Mouse (Mus musculus) thymus, adult 2 months (tissue): ENCODE measurements around the gene Tut1. TPM values are rescaled to one million over a fixed set of nuclear protein-coding genes. Genes with fewer than 3 reads are reported as not detected.

Experiments
- DNase-seq: peaks from one replicate; pipeline ENCODE4 v3.0.0; 2021
- H3K27ac ChIP-seq: fragments of 200-500 bp; 2 replicates; pipeline ENCODE4 v1.5.1; 2012; ENCODE audit warnings: low read length, control low read depth; ENCODE audit not compliant: control insufficient read depth, insufficient read depth
- H3K27me3 ChIP-seq: fragments of 200-500 bp; 2 replicates; pipeline ENCODE4 v1.6.1; 2012; ENCODE audit warnings: mild to moderate bottlenecking, low read length, moderate library complexity, mixed read lengths; ENCODE audit not compliant: control insufficient read depth, insufficient read depth
- H3K36me3 ChIP-seq: fragments of 200-500 bp; 2 replicates; pipeline ENCODE4 v1.6.1; 2012; ENCODE audit warnings: mild to moderate bottlenecking, low read length, moderate library complexity; ENCODE audit not compliant: control insufficient read depth, insufficient read depth
- H3K4me1 ChIP-seq: fragments of 200-500 bp; replicated peaks from 2 replicates; pipeline ENCODE4 v1.6.1; 2012; ENCODE audit warnings: low read length; ENCODE audit not compliant: control insufficient read depth, insufficient read depth
- H3K4me3 ChIP-seq: fragments of 200-500 bp; 2 replicates; pipeline ENCODE4 v1.5.1; 2012; ENCODE audit warnings: mild to moderate bottlenecking, low read length, control low read depth, moderate library complexity; ENCODE audit not compliant: control insufficient read depth, insufficient read depth
- CTCF ChIP-seq: fragments of 200-500 bp; IDR thresholded peaks from 2 replicates; pipeline ENCODE4 v1.5.1; 2012; ENCODE audit warnings: mild to moderate bottlenecking, control low read depth, low read length, moderate library complexity, borderline replicate concordance; ENCODE audit not compliant: control insufficient read depth, poor library complexity, insufficient read depth; ENCODE audit errors: extremely low read depth
- POLR2A ChIP-seq: fragments of 200-500 bp; IDR thresholded peaks from 2 replicates; pipeline ENCODE4 v1.6.1; 2012; ENCODE audit warnings: mild to moderate bottlenecking, low read length, control low read depth, moderate library complexity; ENCODE audit not compliant: control insufficient read depth, poor library complexity, insufficient read depth; ENCODE audit errors: extremely low read depth
- WGBS: fragments of 180-500 bp; shearing (Covaris S2); methylation state at CpG from one replicate; pipeline ENCODE4 v1.1.7; 2018; 5-methylcytosine and 5-hydroxymethylcytosine counted together
- polyA plus RNA-seq: library from polyadenylated mRNA; depleted of rRNA; stranded (reverse); fragments of >200 nt; gene quantifications from 2 replicates; pipeline ENCODE4 v1.2.3, GENCODE M21; 2012

Gene Tut1
- polyA plus RNA-seq, 1 experiment, result 42.0 TPM

GRCm38 (mm10) chr19:8929224-8930088, 24.2 kb upstream of the Tut1 start, which contains the start of the genes Rom1 and Eml3:
TSS of gene Rom1 (minus strand) at chr19:8929356.
TSS of gene Eml3 (plus strand) at chr19:8929552.
- peaks cover 15% of the 10 kb centered on the region for H3K4me1 ChIP-seq
- DNase-seq, result peak; percentile 91
- TF ChIP-seq POLR2A (peak; percentile 40; the same call in 1 of the 2 replicates), CTCF (peak; percentile 89)
- peak within 1 kb of the TSS; percentile 82 for H3K4me3 ChIP-seq
- peaks cover 4% of the 10 kb centered on the region; the same call in 1 of the 2 replicates for H3K36me3 ChIP-seq
- 2% methylated on average over 68 of the region's 74 CpGs for WGBS
- no peaks in the 10 kb centered on the region for H3K27me3 ChIP-seq
- peak within 1 kb of the TSS; percentile 33; the same call in 1 of the 2 replicates for H3K27ac ChIP-seq

- 19% methylated on average over 11 of the region's 11 CpGs for WGBS
- Histone ChIP-seq H3K27me3 (no peaks in the 10 kb centered on the region), H3K36me3 (peaks cover 4% of the 10 kb centered on the region; the same call in 1 of the 2 replicates), H3K4me3 (peak overlapping the region; percentile 82), H3K27ac (no peak overlapping the region), H3K4me1 (peaks cover 15% of the 10 kb centered on the region)
- no peak for DNase-seq
- no peak for TF ChIP-seq CTCF
- TF ChIP-seq POLR2A, result no peak
These were observed 23.5 kb upstream of the Tut1 start for GRCm38 (mm10) chr19:8930117-8930516.

GRCm38 (mm10) chr19:8930771-8931170, 22.9 kb upstream of the Tut1 start:
- H3K36me3 ChIP-seq, result peaks cover 4% of the 10 kb centered on the region; the same call in 1 of the 2 replicates
- H3K27me3 ChIP-seq, result no peaks in the 10 kb centered on the region
- H3K4me1 ChIP-seq, result peaks cover 15% of the 10 kb centered on the region
- TF ChIP-seq CTCF (no peak), POLR2A (no peak)
- no peak overlapping the region for H3K4me3 ChIP-seq
- DNase-seq, result no peak
- no peak overlapping the region for H3K27ac ChIP-seq
- 89% methylated on average over 7 of the region's 7 CpGs for WGBS

- TF ChIP-seq POLR2A (no peak), CTCF (no peak)
- Histone ChIP-seq H3K27ac (no peak overlapping the region), H3K36me3 (peaks cover 10% of the 10 kb centered on the region; the same call in 1 of the 2 replicates), H3K4me3 (no peak overlapping the region), H3K4me1 (peaks cover 9% of the 10 kb centered on the region), H3K27me3 (no peaks in the 10 kb centered on the region)
- no peak for DNase-seq
- 94% methylated on average over 2 of the region's 2 CpGs for WGBS
These were observed 16.9 kb upstream of the Tut1 start for GRCm38 (mm10) chr19:8936736-8937135.

- TF ChIP-seq CTCF, result no peak
- no peak for TF ChIP-seq POLR2A
- WGBS, result 90% methylated on average over 15 of the region's 15 CpGs
- H3K27ac ChIP-seq, result no peak overlapping the region
- no peaks in the 10 kb centered on the region for H3K27me3 ChIP-seq
- H3K4me3 ChIP-seq, result no peak overlapping the region
- no peak for DNase-seq
- peaks cover 21% of the 10 kb centered on the region for H3K4me1 ChIP-seq
- peaks cover 16% of the 10 kb centered on the region for H3K36me3 ChIP-seq
These were observed 13.0 kb upstream of the Tut1 start for GRCm38 (mm10) chr19:8940526-8941133.

- Histone ChIP-seq H3K4me1 (peaks cover 21% of the 10 kb centered on the region), H3K36me3 (peaks cover 21% of the 10 kb centered on the region), H3K4me3 (peak overlapping the region; percentile 35), H3K27ac (peak overlapping the region; percentile 64), H3K27me3 (no peaks in the 10 kb centered on the region)
- TF ChIP-seq CTCF, result no peak
- no peak for TF ChIP-seq POLR2A
- DNase-seq, result no peak
- WGBS, result 70% methylated on average over 10 of the region's 10 CpGs
These were observed 12.5 kb upstream of the Tut1 start for GRCm38 (mm10) chr19:8941136-8941514.
